Mouse (Mus musculus) left cerebral cortex, postnatal 10 days (tissue): ENCODE data around the gene Coro7. TPM values are rescaled to one million over a fixed set of nuclear protein-coding genes. Genes with fewer than 3 reads are reported as not detected.
A peak's percentile ranks its signal among the peaks of the same experiment; 100 is the strongest.
"Not testable (repeated sequence)": the region's sequence is repeated elsewhere in the genome, so short reads cannot be mapped to it uniquely, and the experiment has no call there.

Experiments used
- DNase-seq, 2 experiments: peaks; one replicate each; pipeline ENCODE4 v3.0.0; 2021 to 2022; ENCODE audit warnings: low spot score in 2 of 2, mixed read lengths in 1 of 2; ENCODE audit errors: extremely low spot score in 1 of 2
- intact Hi-C: fragments of 180-260 bp; cut with DNase I; formaldehyde crosslinking; loops from one replicate; pipeline ENCODE4 v1.15.1; 2025
- total RNA-seq, 2 experiments: library from RNA; stranded (reverse); gene quantifications; 2 replicates each; pipeline ENCODE4 v1.2.3; 2021

Gene Coro7
- total RNA-seq, 2 experiments from 2014 or later = 84.6 to 108 TPM

GRCm38 (mm10) chr16:4587516-4588210 lies 91.9 kb downstream of the Coro7 start:
- no peak for DNase-seq
- intact Hi-C loops = no loop called here

DNA sequence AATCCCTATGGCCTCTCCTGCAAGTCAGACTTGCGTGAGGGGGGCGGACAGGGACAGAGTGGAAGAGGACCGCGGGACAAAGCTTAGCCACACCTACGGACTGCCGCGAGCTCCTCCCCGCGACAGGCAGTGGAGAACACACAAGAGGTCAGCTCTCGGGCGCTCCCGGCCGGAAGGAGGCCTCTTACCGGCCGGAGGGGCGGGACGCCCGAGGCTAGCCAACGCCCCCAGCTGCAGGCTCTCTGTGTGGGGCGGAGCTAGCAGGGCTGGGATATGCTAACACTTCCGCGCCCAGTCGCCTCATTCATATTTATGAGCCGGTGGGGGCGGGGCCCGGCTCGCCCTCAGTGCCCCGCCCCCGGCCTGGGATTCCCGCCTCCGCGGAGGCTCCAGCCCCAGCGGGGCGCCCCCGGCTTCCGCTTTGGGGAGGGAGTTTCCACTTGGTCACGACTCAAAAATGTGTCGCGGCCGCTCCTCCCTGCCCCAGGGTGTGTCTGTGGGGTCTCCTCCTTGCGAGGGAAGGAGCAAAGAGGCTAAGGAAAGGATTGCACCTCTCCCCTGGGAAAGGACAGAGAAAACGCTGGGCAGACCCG lies 93.0 kb downstream of the Coro7 start:
- DNase-seq = peak; percentile 82 to 98
- intact Hi-C loops = no loop called here

- no peak for DNase-seq
- intact Hi-C loops = no loop called here
Measured at GRCm38 (mm10) chr16:4585642-4586530, 93.7 kb downstream of the Coro7 start.

- DNase-seq = no peak
- intact Hi-C loops = no loop called here
Measured at GRCm38 (mm10) chr16:4584438-4584837, 95.1 kb downstream of the Coro7 start.

DNA sequence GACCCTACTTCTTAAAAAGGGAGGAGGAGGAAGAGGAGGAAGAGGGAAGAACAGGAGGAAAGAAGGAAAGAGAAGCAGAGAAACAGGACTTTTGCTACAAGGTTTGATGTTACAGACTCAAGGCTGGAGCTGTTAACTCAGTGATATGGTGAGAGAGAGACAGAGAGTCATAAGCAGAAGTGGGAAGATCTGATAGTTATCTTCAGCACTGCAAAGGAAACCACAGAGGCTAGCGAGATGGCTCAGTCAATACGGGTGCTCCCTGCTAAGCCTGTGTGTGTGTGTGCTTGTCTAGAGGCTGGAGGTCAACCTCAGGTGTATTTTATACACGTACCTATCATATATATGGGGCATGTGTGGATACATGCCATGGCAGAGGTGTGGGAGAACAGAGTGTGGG lies 95.8 kb downstream of the Coro7 start:
- intact Hi-C loops = no loop called here
- no peak for DNase-seq

DNA sequence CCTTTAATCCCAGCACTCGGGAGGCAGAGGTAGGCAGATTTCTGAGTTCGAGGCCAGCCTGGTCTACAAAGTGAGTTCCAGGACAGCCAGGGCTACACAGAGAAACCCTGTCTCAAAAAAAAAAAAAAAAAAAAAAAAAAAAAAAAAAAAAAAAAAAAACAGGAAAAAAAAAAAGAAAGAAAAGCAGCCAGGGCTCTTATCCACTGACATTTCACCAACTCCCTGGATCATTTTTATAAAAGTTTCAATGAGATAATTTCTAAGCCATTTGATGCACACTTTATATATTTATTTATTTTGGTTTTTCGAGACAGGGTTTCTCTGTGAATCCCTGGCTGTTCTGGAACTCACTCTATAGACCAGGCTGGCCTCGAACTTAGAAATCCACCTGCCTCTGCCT lies 98.4 kb downstream of the Coro7 start:
- intact Hi-C loops, DNase-seq: not testable (repeated sequence)

GRCm38 (mm10) chr16:4578630-4579029 lies 100.9 kb downstream of the Coro7 start:
- no peak for DNase-seq

DNA sequence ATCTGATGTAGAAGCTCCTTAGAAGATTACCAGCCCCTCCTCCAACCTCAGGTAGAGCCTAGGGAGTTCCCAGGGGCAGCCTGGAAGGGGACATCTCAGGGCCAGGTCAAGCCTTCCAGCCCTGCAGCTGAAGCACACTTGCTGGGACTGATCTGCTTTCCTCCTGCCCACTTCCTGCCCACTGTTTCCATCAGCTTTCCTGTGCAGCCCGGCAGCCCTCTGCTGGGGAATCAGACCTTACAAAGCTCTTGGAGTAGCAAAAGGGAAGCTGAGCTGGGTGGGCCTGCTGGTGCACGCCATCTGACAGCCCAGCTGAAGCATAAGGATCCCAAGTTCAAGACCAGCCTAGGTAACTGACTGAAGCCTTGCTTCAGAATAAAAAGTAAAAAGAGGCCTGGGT lies 102.7 kb downstream of the Coro7 start:
- intact Hi-C loops = no loop called here
- no peak for DNase-seq

More at GRCm38 (mm10) chr16:4578630-4579029, 100.9 kb downstream of the Coro7 start:
- intact Hi-C loops = no loop called here

Other genes with a start within 250 kb of the Coro7 start
- 10 to 100 TPM; 19.7 to 20.6 TPM for gene Srl, start 138.0 kb downstream of the Coro7 start, total RNA-seq
- gene Tfap4, start 119.9 kb downstream of the Coro7 start, total RNA-seq = 1 to 10 TPM; 3.1 to 3.4 TPM
- 10 to 100 TPM; 15.9 to 18.9 TPM for gene Glis2, start 85.1 kb downstream of the Coro7 start, total RNA-seq
- gene Pam16, start 54.8 kb downstream of the Coro7 start, total RNA-seq = 10 to 100 TPM; 78.2 to 86.0 TPM
- gene Vasn, start 39.8 kb downstream of the Coro7 start, total RNA-seq = 1 to 10 TPM; 5.1 to 6.4 TPM
- 10 to 100 TPM; 58.7 to 59.0 TPM for gene Dnaja3, start 39.8 kb downstream of the Coro7 start, total RNA-seq
- gene Nmral1, start 39.6 kb upstream of the Coro7 start, total RNA-seq = 10 to 100 TPM; 12.6 to 13.0 TPM
- gene Hmox2, start 46.6 kb upstream of the Coro7 start, total RNA-seq = 10 to 100 TPM; 75.4 to 83.2 TPM
- gene Cdip1, start 110.5 kb upstream of the Coro7 start, total RNA-seq = 100 to 1,000 TPM; 128 to 130 TPM
- not detected for gene 4930562C15Rik, start 155.6 kb upstream of the Coro7 start, total RNA-seq
- 10 to 100 TPM; 70.4 to 70.6 TPM for gene Ubald1, start 200.5 kb upstream of the Coro7 start, total RNA-seq
- 100 to 1,000 TPM; 176 to 182 TPM for gene Mgrn1, start 206.5 kb upstream of the Coro7 start, total RNA-seq